Mouse (Mus musculus) spleen, postnatal 14 days (tissue): ENCODE results near the gene Slc12a3.
"Not testable (repeated sequence)": the region's sequence is repeated elsewhere in the genome, so short reads cannot be mapped to it uniquely, and the experiment has no call there.

Source experiments
- DNase-seq, 2 experiments: peaks; one replicate each; pipeline ENCODE4 v3.0.0; 2021 to 2022; ENCODE audit warnings: low spot score in 2 of 2

Gene Slc12a3

GRCm38 (mm10) chr8:94399361-94399953 is 70.5 kb downstream of the Slc12a3 start:
- no peak for DNase-seq

- not testable (repeated sequence) for DNase-seq
Observed at GRCm38 (mm10) chr8:94399957-94400356, 71.0 kb downstream of the Slc12a3 start.

- no peak for DNase-seq
Observed at GRCm38 (mm10) chr8:94408443-94409080, 79.6 kb downstream of the Slc12a3 start.

GRCm38 (mm10) chr8:94409523-94409922 is 80.5 kb downstream of the Slc12a3 start:
- DNase-seq = no peak

GRCm38 (mm10) chr8:94412518-94412917 is 83.5 kb downstream of the Slc12a3 start:
- DNase-seq = no peak

- DNase-seq = no peak
Observed at GRCm38 (mm10) chr8:94413509-94413908, 84.5 kb downstream of the Slc12a3 start.

- DNase-seq = no peak
Observed at GRCm38 (mm10) chr8:94415218-94415617, 86.2 kb downstream of the Slc12a3 start.
